Mouse (Mus musculus): ENCODE results near the gene Arid5b.

GRCm38 (mm10) chr10:68181156-68181555 lies 97.4 kb downstream of the Arid5b start:
- TF ChIP-seq CTCF (conservative IDR thresholded peaks at IDR 0.05; ENCODE audit: low read length) (no peak), NANOG (IDR thresholded peaks at IDR 0.05; ENCODE audit: borderline replicate concordance, low read length) (no peak), POU5F1 (IDR thresholded peaks at IDR 0.05; ENCODE audit: borderline replicate concordance, low read length) (no peak)

Data from E14TG2a.4 (cell line).